Mouse (Mus musculus): ENCODE measurements around the gene Nkx2-9. TPM values are rescaled to one million over a fixed set of nuclear protein-coding genes. Genes with fewer than 3 reads are reported as not detected.
A peak's percentile ranks its signal among the peaks of the same experiment; 100 is the strongest.

Nkx2-9 gene
- total RNA-seq (2014; fragmentation: Nextera tagmentation) (not detected in 2 replicates), total RNA-seq (2017) (not detected in 2 replicates)

- no peak for ATAC-seq (replicated peaks; ENCODE audit: low FRiP score, low TSS enrichment, poor library complexity, severe bottlenecking)
These were observed at the start of gene Nkx2-9 for GRCm38 (mm10) chr12:56612761-56613437. Gene Nkx2-9, minus strand, starts transcription at chr12:56613284.

GRCm38 (mm10) chr12:56637181-56637566, 24.1 kb upstream of the Nkx2-9 start:
- 0 out of 2 replicates have a peak, but pooled peaks have one; percentile 52 for ATAC-seq (replicated peaks; ENCODE audit: low FRiP score, low TSS enrichment, poor library complexity, severe bottlenecking)

- ATAC-seq (replicated peaks; ENCODE audit: low FRiP score, low TSS enrichment, poor library complexity, severe bottlenecking): peak; percentile 57; the same call in 1 of the 2 replicates
These were observed 23.6 kb upstream of the Nkx2-9 start for GRCm38 (mm10) chr12:56636534-56637180.

- no peak for ATAC-seq (replicated peaks; ENCODE audit: low FRiP score, low TSS enrichment, poor library complexity, severe bottlenecking)
These were observed 3.0 kb upstream of the Nkx2-9 start for GRCm38 (mm10) chr12:56616088-56616487.

DNA sequence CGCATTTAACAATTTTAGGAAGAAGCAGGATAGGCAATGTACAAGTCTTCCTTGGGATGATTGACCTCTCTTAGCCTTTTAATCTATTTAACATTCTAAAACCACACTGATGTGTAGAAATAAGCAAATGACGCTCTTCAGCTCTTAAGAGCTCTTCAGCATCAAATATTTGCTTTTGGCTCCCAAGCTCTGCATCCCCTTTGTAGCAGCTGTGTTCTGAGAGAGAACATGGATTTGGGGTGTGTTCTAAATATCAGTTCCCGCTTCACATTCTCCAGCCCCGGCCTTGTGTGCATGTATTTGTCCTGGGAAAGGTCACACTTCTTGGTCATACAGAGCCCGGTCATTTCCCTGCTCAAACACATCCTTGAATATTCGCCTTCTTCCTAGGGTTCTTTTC, 2.3 kb upstream of the Nkx2-9 start:
- no peak for ATAC-seq (replicated peaks; ENCODE audit: low FRiP score, low TSS enrichment, poor library complexity, severe bottlenecking)

GRCm38 (mm10) chr12:56614513-56614912, 1.4 kb upstream of the Nkx2-9 start:
- ATAC-seq (replicated peaks; ENCODE audit: low FRiP score, low TSS enrichment, poor library complexity, severe bottlenecking): no peak

DNA sequence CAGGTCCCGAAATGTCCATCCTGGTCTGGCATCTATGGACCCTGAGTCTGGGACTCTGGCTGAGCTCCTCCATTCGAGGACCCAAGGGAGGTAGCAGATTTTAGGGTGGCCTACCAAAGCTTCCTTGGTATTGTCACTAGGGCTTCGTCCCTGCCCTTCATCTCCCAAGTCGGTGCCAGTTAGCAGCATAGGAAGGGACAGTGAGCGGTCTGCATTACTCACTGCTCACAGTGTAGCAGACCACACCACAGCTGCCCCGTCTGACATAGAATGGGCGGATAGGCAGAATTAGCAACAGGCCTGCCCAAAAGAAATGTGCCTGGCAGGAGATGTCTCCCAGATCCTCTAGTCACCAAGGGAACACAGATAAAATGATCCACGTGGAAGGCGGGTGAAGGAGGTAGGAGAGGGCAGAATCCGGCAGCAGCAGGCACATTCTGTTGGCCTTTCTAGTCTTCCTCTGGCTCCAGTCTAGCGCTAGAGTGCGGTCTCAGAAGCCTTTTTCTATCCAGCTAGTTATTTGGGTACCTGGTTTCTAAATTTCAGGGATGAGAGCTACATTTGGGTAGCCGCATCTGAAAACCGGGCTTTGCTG, 929 bp upstream of the Nkx2-9 start:
- no peak for ATAC-seq (replicated peaks; ENCODE audit: low FRiP score, low TSS enrichment, poor library complexity, severe bottlenecking)

DNA sequence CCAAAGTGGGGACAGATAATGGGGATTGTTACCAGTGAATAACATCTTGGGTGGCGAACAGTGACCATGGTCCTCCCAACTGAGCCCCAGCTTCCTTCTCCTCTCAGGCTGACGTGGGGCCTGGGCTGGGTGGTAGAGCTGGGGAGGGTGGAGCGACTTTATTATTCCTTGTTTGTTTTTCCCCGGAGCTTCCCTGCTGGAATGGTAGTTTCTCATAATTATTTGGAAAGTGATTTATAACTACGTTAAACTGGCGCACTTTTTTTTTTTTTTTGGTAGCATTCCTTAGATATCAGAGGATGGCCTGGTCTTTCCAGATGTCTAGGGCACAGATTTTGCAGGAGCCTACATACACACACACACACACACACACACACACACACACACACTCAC, 350 bp upstream of the Nkx2-9 start:
- ATAC-seq (replicated peaks; ENCODE audit: low FRiP score, low TSS enrichment, poor library complexity, severe bottlenecking): no peak

DNA sequence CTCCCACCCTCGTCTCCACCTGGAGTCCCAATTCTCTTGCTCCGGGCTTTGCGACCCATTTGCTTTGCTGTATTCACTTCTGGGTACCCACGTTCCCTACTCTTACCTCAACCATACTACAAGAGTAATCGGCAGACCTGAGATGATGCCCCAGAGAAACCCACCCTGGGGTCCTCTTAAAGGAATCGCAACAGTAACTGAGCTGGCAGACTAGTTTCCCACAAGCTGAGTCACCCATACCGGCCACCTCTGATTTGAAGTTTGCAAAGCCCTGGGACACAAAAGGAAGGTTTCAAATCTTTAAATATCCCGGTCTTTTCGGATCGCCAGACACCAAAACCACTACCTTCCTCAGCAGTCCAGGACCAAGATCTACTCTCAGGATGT, 742 bp downstream of the Nkx2-9 start:
- ATAC-seq (replicated peaks; ENCODE audit: low FRiP score, low TSS enrichment, poor library complexity, severe bottlenecking): no peak

- ATAC-seq (replicated peaks; ENCODE audit: low FRiP score, low TSS enrichment, poor library complexity, severe bottlenecking): no peak
These were observed 1.4 kb downstream of the Nkx2-9 start for GRCm38 (mm10) chr12:56611504-56612348.

GRCm38 (mm10) chr12:56610851-56611250, 2.2 kb downstream of the Nkx2-9 start:
- no peak for ATAC-seq (replicated peaks; ENCODE audit: low FRiP score, low TSS enrichment, poor library complexity, severe bottlenecking)

GRCm38 (mm10) chr12:56591722-56592121, 21.4 kb downstream of the Nkx2-9 start:
- no peak for ATAC-seq (replicated peaks; ENCODE audit: low FRiP score, low TSS enrichment, poor library complexity, severe bottlenecking)

DNA sequence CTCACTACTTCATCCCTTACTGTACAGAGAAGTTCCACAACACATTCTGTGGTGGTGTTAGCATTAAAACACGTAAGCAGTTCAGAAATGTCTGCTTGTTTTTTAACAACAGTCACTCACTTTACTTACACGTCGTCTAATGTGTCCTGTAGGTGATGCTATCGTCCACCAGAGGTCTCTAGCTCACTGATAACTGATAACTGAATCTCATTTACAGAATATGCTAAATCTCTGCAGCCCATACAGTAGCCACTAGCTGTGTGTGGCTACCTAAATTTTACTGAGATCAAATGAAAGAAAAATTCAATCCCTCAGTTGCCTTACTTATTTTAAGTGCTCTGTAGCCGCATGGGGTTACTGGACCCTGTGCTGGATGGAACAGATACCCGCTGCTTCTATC, 25.3 kb downstream of the Nkx2-9 start:
- 0 out of 2 replicates have a peak, but pooled peaks have one; percentile 22 for ATAC-seq (replicated peaks; ENCODE audit: low FRiP score, low TSS enrichment, poor library complexity, severe bottlenecking)

Other genes with a start within 250 kb of the Nkx2-9 start
- gene Nkx2-1, start 76.4 kb downstream of the Nkx2-9 start, total RNA-seq (2014; fragmentation: Nextera tagmentation): not detected in 2 replicates
- not detected in 2 replicates for gene Nkx2-1, start 76.4 kb downstream of the Nkx2-9 start, total RNA-seq (2017)
- not detected in 2 replicates for gene Pax9, start 78.5 kb upstream of the Nkx2-9 start, total RNA-seq (2014; fragmentation: Nextera tagmentation)
- 0.14 TPM in 1 of 2 replicates, not detected in the other for gene Pax9, start 78.5 kb upstream of the Nkx2-9 start, total RNA-seq (2017)